Mouse (Mus musculus): ENCODE data around the gene Gpat2.

GRCm38 (mm10) chr2:127446847-127447246 is 21.8 kb downstream of the Gpat2 start:
- no peak for TF ChIP-seq POLR2A (IDR thresholded peaks at IDR 0.05; ENCODE audit: borderline replicate concordance, extremely low read depth, insufficient read depth, insufficient read length, poor library complexity, severe bottlenecking)
- no peak for TF ChIP-seq CTCF (IDR thresholded peaks at IDR 0.05; ENCODE audit: borderline replicate concordance, extremely low read depth, insufficient read depth, insufficient read length)

Measured in brain, embryonic 14.5 days (tissue).